Mouse (Mus musculus): Measurements from ENCODE around the gene Stard13.

The Stard13 gene

GRCm38 (mm10) chr5:151228367-151229005, 5.2 kb downstream of the Stard13 start:
- no peak for DNase-seq (ENCODE audit: low read depth, low spot score)

- DNase-seq (ENCODE audit: low read depth, low spot score), result no peak
Measured at GRCm38 (mm10) chr5:151223696-151224366, 9.8 kb downstream of the Stard13 start.

GRCm38 (mm10) chr5:151222791-151223190, 10.8 kb downstream of the Stard13 start:
- no peak for DNase-seq (ENCODE audit: low read depth, low spot score)

GRCm38 (mm10) chr5:151218689-151219115, 14.9 kb downstream of the Stard13 start:
- DNase-seq (ENCODE audit: low read depth, low spot score), result no peak

GRCm38 (mm10) chr5:151213097-151213496, 20.5 kb downstream of the Stard13 start:
- no peak for DNase-seq (ENCODE audit: low read depth, low spot score)

- no peak for DNase-seq (ENCODE audit: low read depth, low spot score)
Measured at GRCm38 (mm10) chr5:151210869-151211268, 22.8 kb downstream of the Stard13 start.

- no peak for DNase-seq (ENCODE audit: low read depth, low spot score)
Measured at GRCm38 (mm10) chr5:151210060-151210459, 23.6 kb downstream of the Stard13 start.

- DNase-seq (ENCODE audit: low read depth, low spot score), result no peak
Measured at GRCm38 (mm10) chr5:151205017-151205416, 28.6 kb downstream of the Stard13 start.

GRCm38 (mm10) chr5:151202925-151203324, 30.7 kb downstream of the Stard13 start:
- DNase-seq (ENCODE audit: low read depth, low spot score), result peak; percentile 99

- DNase-seq (ENCODE audit: low read depth, low spot score), result no peak
Measured at GRCm38 (mm10) chr5:151201220-151201619, 32.4 kb downstream of the Stard13 start.

GRCm38 (mm10) chr5:151199235-151199634, 34.4 kb downstream of the Stard13 start:
- DNase-seq (ENCODE audit: low read depth, low spot score), result no peak

GRCm38 (mm10) chr5:151196603-151197272, 36.9 kb downstream of the Stard13 start:
- DNase-seq (ENCODE audit: low read depth, low spot score), result peak; percentile 92

GRCm38 (mm10) chr5:151193885-151194520, 39.6 kb downstream of the Stard13 start:
- DNase-seq (ENCODE audit: low read depth, low spot score), result peak; percentile 69

- DNase-seq (ENCODE audit: low read depth, low spot score), result peak; percentile 75
Measured at GRCm38 (mm10) chr5:151192266-151192665, 41.4 kb downstream of the Stard13 start.

GRCm38 (mm10) chr5:151190764-151191163, 42.9 kb downstream of the Stard13 start:
- no peak for DNase-seq (ENCODE audit: low read depth, low spot score)

- DNase-seq (ENCODE audit: low read depth, low spot score), result peak; percentile 98
Measured at GRCm38 (mm10) chr5:151189789-151190378, 43.8 kb downstream of the Stard13 start.

GRCm38 (mm10) chr5:151189321-151189720, 44.3 kb downstream of the Stard13 start:
- peak; percentile 64 for DNase-seq (ENCODE audit: low read depth, low spot score)

GRCm38 (mm10) chr5:151188659-151189058, 45.0 kb downstream of the Stard13 start:
- DNase-seq (ENCODE audit: low read depth, low spot score), result peak; percentile 34

GRCm38 (mm10) chr5:151187336-151187735, 46.3 kb downstream of the Stard13 start:
- DNase-seq (ENCODE audit: low read depth, low spot score), result peak; percentile 60

- DNase-seq (ENCODE audit: low read depth, low spot score), result peak; percentile 64
Measured at GRCm38 (mm10) chr5:151185286-151185856, 48.3 kb downstream of the Stard13 start.

GRCm38 (mm10) chr5:151183656-151184240, 49.9 kb downstream of the Stard13 start:
- DNase-seq (ENCODE audit: low read depth, low spot score), result no peak

Measured in 3T3-L1 (cell line).